ENCODE assay signal across 8 mouse cellular contexts in genomic region chr13:49247740-49248466, GRCm38 (mm10). TPM values are rescaled to one million over a fixed set of nuclear protein-coding genes. Genes with fewer than 3 reads are reported as not detected.
DNase-seq lines count a peak whose midpoint lies in the region; ATAC-seq lines count a peak whose summit lies in the region.

No protein-coding gene starts in this region.

- H3K27ac ChIP-seq in heart, embryonic 11.5 days (ENCODE audit: low read depth, low read length), result no peak overlapping the region
- no peak overlapping the region for H3K27ac ChIP-seq in embryonic facial prominence, embryonic 12.5 days
- no peak overlapping the region for H3K27ac ChIP-seq in intestine, embryonic 14.5 days (ENCODE audit: low read depth)
- H3K27ac ChIP-seq in liver, embryonic 16.5 days (ENCODE audit: low read length), result no peak overlapping the region
- no peak overlapping the region for H3K27ac ChIP-seq in neural tube, embryonic 15.5 days (replicated peaks)

- H3K4me1 ChIP-seq in heart, embryonic 11.5 days (ENCODE audit: control insufficient read depth, insufficient read depth, low read length), result peaks cover 7% of the 10 kb centered on the region; the same call in 1 of the 2 replicates
- peaks cover 12% of the 10 kb centered on the region for H3K4me1 ChIP-seq in embryonic facial prominence, embryonic 12.5 days
- H3K4me1 ChIP-seq in intestine, embryonic 14.5 days (replicated peaks; ENCODE audit: control insufficient read depth, insufficient read depth, low read length), result peaks cover 8% of the 10 kb centered on the region
- H3K4me1 ChIP-seq in liver, embryonic 16.5 days (ENCODE audit: control insufficient read depth, low read depth, low read length), result peaks cover 14% of the 10 kb centered on the region
- H3K4me1 ChIP-seq in neural tube, embryonic 15.5 days, result peaks cover 12% of the 10 kb centered on the region

- 0 out of 2 replicates have a peak, but pooled peaks have one; percentile 24 for ATAC-seq in heart, embryonic 11.5 days (replicated peaks; ENCODE audit: insufficient number of reproducible peaks, low FRiP score, low TSS enrichment)
- peak; percentile 50; the same call in 1 of the 2 replicates for ATAC-seq in embryonic facial prominence, embryonic 12.5 days (ENCODE audit: insufficient number of reproducible peaks, insufficient read depth, low FRiP score, low TSS enrichment)
- peak; percentile 78 for ATAC-seq in intestine, embryonic 14.5 days (replicated peaks; ENCODE audit: low FRiP score, low TSS enrichment, low read depth)
- ATAC-seq in liver, embryonic 16.5 days (ENCODE audit: low read depth), result peak; percentile 68
- ATAC-seq in neural tube, embryonic 15.5 days (ENCODE audit: low FRiP score), result peak; percentile 58
- no peak for ATAC-seq in frontal cortex, adult (ENCODE audit: low TSS enrichment)

- H3K9me3 ChIP-seq in heart, embryonic 11.5 days (replicated peaks; ENCODE audit: control insufficient read depth, low read length), result no peaks in the 10 kb centered on the region
- no peaks in the 10 kb centered on the region for H3K9me3 ChIP-seq in embryonic facial prominence, embryonic 12.5 days
- H3K9me3 ChIP-seq in intestine, embryonic 14.5 days (ENCODE audit: control insufficient read depth, low read length), result no peaks in the 10 kb centered on the region
- no peaks in the 10 kb centered on the region for H3K9me3 ChIP-seq in liver, embryonic 16.5 days (replicated peaks; ENCODE audit: control insufficient read depth, low read length)
- H3K9me3 ChIP-seq in neural tube, embryonic 15.5 days (replicated peaks), result no peaks in the 10 kb centered on the region

- WGBS in heart, embryonic 11.5 days (ENCODE audit: insufficient replicate concordance), result 1% methylated on average over 58 of the region's 58 CpGs
- WGBS in embryonic facial prominence, embryonic 12.5 days, result 1% methylated on average over 58 of the region's 58 CpGs
- 2% methylated on average over 58 of the region's 58 CpGs for WGBS in intestine, embryonic 14.5 days
- WGBS in liver, embryonic 16.5 days (ENCODE audit: insufficient replicate concordance), result 1% methylated on average over 58 of the region's 58 CpGs
- WGBS in neural tube, embryonic 15.5 days, result 1% methylated on average over 57 of the region's 58 CpGs

- no peak for DNase-seq in heart, adult 9 months (ENCODE audit: low spot score in 2 of 2)
- peak; percentile 74 for DNase-seq in intestine, embryonic 14.5 days (ENCODE audit: low spot score)
- peak; percentile 80 for DNase-seq in thymus, postnatal 4 days

- H3K9ac ChIP-seq in heart, embryonic 11.5 days (ENCODE audit: low read depth, low read length), result no peak overlapping the region
- H3K9ac ChIP-seq in embryonic facial prominence, embryonic 12.5 days, result peak overlapping the region; percentile 38; the same call in 1 of the 2 replicates
- H3K9ac ChIP-seq in intestine, embryonic 14.5 days (ENCODE audit: low read length), result no peak overlapping the region
- no peak overlapping the region for H3K9ac ChIP-seq in liver, embryonic 16.5 days (ENCODE audit: low read depth, low read length)
- no peak overlapping the region for H3K9ac ChIP-seq in neural tube, embryonic 15.5 days (replicated peaks)

- H3K27me3 ChIP-seq in heart, embryonic 11.5 days (ENCODE audit: control insufficient read depth, insufficient read depth, low read length), result peaks cover 31% of the 10 kb centered on the region
- peaks cover 41% of the 10 kb centered on the region for H3K27me3 ChIP-seq in embryonic facial prominence, embryonic 12.5 days
- peaks cover 23% of the 10 kb centered on the region for H3K27me3 ChIP-seq in intestine, embryonic 14.5 days (replicated peaks; ENCODE audit: control insufficient read depth, insufficient read depth, low read length)
- H3K27me3 ChIP-seq in liver, embryonic 16.5 days (ENCODE audit: control insufficient read depth, insufficient read depth, low read depth, low read length), result peaks cover 21% of the 10 kb centered on the region
- H3K27me3 ChIP-seq in neural tube, embryonic 15.5 days (replicated peaks), result peaks cover 33% of the 10 kb centered on the region

- H3K4me3 ChIP-seq in heart, embryonic 11.5 days (ENCODE audit: low read depth, low read length), result peak overlapping the region; percentile 31
- H3K4me3 ChIP-seq in embryonic facial prominence, embryonic 12.5 days, result peak overlapping the region; percentile 48
- peak overlapping the region; percentile 42 for H3K4me3 ChIP-seq in intestine, embryonic 14.5 days (ENCODE audit: low read depth, low read length)
- H3K4me3 ChIP-seq in liver, embryonic 16.5 days (ENCODE audit: low read depth, low read length), result peak overlapping the region; percentile 51
- peak overlapping the region; percentile 38 for H3K4me3 ChIP-seq in neural tube, embryonic 15.5 days (replicated peaks)

- peak overlapping the region; percentile 57 for H3K4me2 ChIP-seq in heart, embryonic 11.5 days
- peak overlapping the region; percentile 80 for H3K4me2 ChIP-seq in embryonic facial prominence, embryonic 12.5 days (replicated peaks)
- H3K4me2 ChIP-seq in intestine, embryonic 14.5 days (ENCODE audit: low read length), result peak overlapping the region; percentile 86
- peak overlapping the region; percentile 65 for H3K4me2 ChIP-seq in liver, embryonic 16.5 days (ENCODE audit: low read depth, low read length)
- peak overlapping the region; percentile 64 for H3K4me2 ChIP-seq in neural tube, embryonic 15.5 days

- no peaks in the 10 kb centered on the region for H3K36me3 ChIP-seq in heart, embryonic 11.5 days (ENCODE audit: control insufficient read depth, insufficient read depth, low read length)
- H3K36me3 ChIP-seq in embryonic facial prominence, embryonic 12.5 days, result no peaks in the 10 kb centered on the region
- H3K36me3 ChIP-seq in intestine, embryonic 14.5 days (ENCODE audit: control insufficient read depth, insufficient read depth, low read length), result no peaks in the 10 kb centered on the region
- no peaks in the 10 kb centered on the region for H3K36me3 ChIP-seq in liver, embryonic 16.5 days (ENCODE audit: control insufficient read depth, insufficient read depth)
- H3K36me3 ChIP-seq in neural tube, embryonic 15.5 days, result no peaks in the 10 kb centered on the region

RNA-seq across cellular contexts. Expression of gene Susd3, which starts 0.6 kb away (rescaled TPM):
- 0.68 and 0.86 TPM in 2 replicates for polyA plus RNA-seq in heart, embryonic 11.5 days (2014; fragmentation: Nextera tagmentation; extraction: Ambion mirVana)
- polyA plus RNA-seq in embryonic facial prominence, embryonic 12.5 days (2016; fragmentation: Nextera tagmentation; extraction: Ambion mirVana), result 1.2 and 1.8 TPM in 2 replicates
- polyA plus RNA-seq in intestine, embryonic 14.5 days (2014; fragmentation: Nextera tagmentation; extraction: Ambion mirVana), result 1.4 and 1.5 TPM in 2 replicates
- 1.1 and 2.0 TPM in 2 replicates for polyA plus RNA-seq in liver, embryonic 16.5 days (2015; fragmentation: Nextera tagmentation; extraction: Ambion mirVana)
- polyA plus RNA-seq in neural tube, embryonic 15.5 days (2015; fragmentation: Nextera tagmentation; extraction: Ambion mirVana), result 0.95 and 2.1 TPM in 2 replicates

RNA-seq across cellular contexts. Expression of gene Card19, which starts 32.1 kb away (rescaled TPM):
- polyA plus RNA-seq in heart, embryonic 11.5 days (2014; fragmentation: Nextera tagmentation; extraction: Ambion mirVana), result 71.9 and 73.7 TPM in 2 replicates
- polyA plus RNA-seq in embryonic facial prominence, embryonic 12.5 days (2016; fragmentation: Nextera tagmentation; extraction: Ambion mirVana), result 50.3 and 55.7 TPM in 2 replicates
- 54.8 and 55.0 TPM in 2 replicates for polyA plus RNA-seq in intestine, embryonic 14.5 days (2014; fragmentation: Nextera tagmentation; extraction: Ambion mirVana)
- 16.4 and 18.2 TPM in 2 replicates for polyA plus RNA-seq in liver, embryonic 16.5 days (2015; fragmentation: Nextera tagmentation; extraction: Ambion mirVana)
- polyA plus RNA-seq in neural tube, embryonic 15.5 days (2015; fragmentation: Nextera tagmentation; extraction: Ambion mirVana), result 44.6 and 45.5 TPM in 2 replicates

Comparison
In these comparisons a context has a peak if more than half of its experiments do, and no peak if none do; other contexts are left out.
1. DNase-seq: peak in intestine, embryonic 14.5 days (single experiment) and thymus, postnatal 4 days (single experiment); none in heart, adult 9 months (0 of 2).
2. Peak in every context shown above with its lines, with median percentiles within 50 percentile points of each other: H3K4me2 ChIP-seq and H3K4me3 ChIP-seq.